Mouse (Mus musculus): ENCODE results near the gene Git2.

- no peak for TF ChIP-seq TAL1 (conservative IDR thresholded peaks at IDR 0.05; ENCODE audit: low read depth, low read length)
- TF ChIP-seq GATA1 (IDR thresholded peaks at IDR 0.05; ENCODE audit: borderline replicate concordance, low read length), result no peak
Observed at GRCm38 (mm10) chr5:114698044-114698746, 77.1 kb downstream of the Git2 start.

Data from G1E (cell line).